Mouse (Mus musculus) cerebellum, adult 11 months (tissue): ENCODE results near the gene 1110051M20Rik.
"Not testable (repeated sequence)": the region's sequence is repeated elsewhere in the genome, so short reads cannot be mapped to it uniquely, and the experiment has no call there.

ENCODE experiments used
- DNase-seq: peaks from one replicate; pipeline ENCODE4 v3.0.0; 2022

The 1110051M20Rik gene

DNA sequence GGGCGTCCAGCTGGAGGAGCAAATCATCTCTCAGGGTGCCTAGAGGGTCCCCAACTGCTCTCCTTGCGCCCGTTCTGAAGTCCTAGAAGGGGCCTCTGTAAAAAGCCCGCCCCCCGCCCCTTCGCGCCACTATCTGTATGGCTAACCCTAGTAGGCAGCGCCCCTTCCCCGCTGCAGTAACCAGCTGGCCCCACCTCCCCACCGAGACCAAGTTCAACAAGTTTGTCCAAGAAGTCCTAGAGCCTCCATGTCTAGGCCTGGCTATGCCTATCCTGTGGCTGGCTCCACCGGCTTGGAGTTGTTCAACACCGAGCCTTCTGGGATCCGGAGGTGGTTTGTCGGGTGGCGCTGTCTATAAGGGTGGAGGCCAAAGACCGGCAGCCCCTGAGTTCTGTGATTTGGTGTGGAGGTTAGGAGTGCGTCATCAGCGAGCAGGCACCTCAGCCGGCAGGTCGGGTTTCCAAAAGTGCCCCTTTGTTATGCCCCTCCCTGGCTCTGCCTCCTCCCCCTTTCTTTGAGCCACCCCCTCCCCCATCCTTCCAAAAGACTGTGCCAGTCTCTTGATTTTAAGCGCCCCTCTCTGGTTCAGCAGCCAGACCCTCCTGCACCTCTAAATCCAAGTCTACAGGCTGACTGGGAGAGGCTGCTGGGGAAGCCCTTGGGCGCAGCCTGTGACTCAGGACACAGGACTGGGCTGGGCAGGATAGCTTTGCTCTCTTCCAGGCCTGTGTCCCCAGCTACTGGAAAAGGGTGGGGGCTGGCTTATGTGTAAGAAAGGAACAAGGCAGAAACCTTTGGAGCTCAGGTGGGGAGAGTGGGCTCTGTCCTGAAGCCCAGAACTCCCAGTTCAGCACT lies 187.2 kb downstream of the 1110051M20Rik start:
- no peak for DNase-seq

DNA sequence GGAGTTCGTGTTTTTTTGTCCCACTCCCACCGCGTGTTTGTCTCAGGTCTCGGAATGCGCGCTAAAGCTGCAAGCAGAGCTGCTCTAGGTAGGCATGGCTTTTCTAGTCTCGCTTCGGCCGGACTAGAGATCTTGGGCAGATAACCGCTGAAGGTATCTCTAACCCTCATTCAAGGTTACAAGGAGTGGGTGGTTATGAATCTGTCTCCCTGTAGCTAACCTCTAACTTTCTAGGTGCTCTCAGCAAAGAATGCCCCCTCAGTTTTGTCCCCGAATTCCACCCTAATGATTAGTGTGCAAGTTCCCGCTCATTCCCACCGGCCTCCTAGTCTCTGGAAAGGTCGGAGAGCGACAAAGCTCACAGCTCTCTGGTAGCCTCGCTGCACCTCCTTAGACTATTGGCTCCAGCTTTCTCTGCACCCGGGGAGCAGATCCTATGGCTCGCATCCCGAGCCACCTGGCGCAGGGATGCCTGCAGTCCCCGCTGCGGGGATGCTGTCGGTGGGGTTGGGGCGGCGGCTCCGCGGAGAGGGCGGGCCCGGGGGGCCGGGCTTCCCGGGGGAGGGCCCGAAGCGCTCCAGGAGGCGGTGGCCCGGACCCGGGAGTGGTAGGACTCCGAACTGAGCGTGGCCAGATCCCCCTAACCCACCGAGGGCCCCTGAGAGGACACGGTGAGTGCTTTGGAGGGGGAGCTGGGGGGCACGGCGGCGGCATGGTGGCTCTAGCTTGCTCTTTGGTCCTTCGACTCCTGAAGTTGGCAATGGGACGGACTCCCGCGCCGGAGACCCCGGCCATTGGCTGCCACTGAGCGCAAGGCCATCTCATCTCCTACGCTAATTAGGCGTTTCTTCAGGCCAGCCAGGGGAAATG lies 188.0 kb downstream of the 1110051M20Rik start:
- peak; percentile 74 for DNase-seq

DNA sequence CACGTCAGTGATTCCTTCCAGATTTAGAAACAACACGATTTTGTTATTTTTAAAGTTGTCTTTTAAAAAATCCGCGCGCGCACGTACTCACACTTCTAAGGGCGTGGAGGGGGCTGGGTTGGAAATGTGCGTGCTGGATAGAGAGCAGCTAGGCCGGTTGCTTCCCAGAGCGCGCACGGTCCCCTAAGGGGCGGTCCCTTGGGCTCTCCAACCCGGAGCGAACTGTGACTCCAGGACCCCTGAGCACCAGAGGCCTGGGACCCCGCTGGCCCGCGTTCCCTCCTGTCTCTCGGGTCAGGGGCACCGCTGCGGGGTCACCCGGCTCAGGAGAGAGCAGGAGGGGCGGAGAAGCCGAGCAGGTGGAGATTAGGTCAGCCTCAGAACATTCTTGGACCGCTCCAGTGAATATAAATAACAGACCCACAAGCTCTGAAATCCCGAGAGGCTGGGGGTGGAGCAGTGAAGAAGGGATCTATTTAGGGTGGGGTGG lies 188.8 kb downstream of the 1110051M20Rik start, which contains the start of gene Pacsin3:
Gene Pacsin3, plus strand, starts transcription at position 294 of the 490 bp plus-strand sequence.
- DNase-seq = peak; percentile 64

DNA sequence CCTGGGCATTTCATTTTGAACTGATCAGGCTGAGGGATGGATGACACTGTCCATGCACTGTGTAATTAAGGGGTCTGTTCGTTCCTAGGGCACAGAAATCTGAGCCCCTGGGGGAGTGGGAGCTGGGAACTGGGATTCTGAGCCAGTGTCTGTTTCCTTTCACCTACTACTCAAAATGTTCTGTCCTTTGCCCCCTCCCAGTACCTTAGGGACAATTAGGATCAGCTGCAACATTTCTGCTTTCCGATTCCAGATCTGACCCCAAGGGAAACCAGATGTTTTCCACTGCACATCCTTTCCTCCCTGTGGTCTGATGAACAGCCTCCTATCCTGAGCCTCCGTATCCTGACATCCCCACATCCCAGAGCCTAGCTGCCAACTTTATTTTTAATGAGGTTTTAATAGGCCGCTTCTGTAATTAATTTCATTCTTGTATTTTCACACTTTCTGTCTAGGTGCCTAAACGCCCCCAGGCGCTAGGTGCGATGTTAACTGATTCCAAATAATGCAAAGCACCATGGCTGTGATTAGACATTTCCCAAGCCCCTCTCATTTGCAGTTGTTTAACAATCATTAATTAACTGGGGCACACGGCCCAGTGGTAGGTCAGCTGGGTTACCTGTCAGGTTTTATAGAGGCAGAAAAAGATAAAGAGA lies 189.7 kb downstream of the 1110051M20Rik start:
- DNase-seq = no peak

DNA sequence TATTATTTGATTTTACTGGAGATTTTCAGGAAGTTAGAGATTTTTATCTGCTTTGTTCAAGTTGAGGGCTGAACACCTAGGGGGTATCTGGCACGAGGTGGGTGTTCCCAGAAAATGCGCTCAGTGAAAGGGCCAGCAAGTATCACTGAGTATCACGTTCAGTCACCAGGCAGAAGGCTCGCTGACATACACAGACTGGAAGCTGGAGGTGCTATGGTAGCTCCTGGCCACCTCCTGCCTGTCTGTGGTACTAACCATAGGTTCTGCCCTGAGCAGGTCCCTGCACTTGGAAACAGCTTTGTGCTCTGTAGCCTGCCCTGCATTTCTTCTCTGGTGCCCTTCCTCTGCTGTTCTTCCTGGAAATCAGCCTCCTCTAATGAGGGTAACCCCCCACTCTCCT lies 192.0 kb downstream of the 1110051M20Rik start:
- DNase-seq = no peak

DNA sequence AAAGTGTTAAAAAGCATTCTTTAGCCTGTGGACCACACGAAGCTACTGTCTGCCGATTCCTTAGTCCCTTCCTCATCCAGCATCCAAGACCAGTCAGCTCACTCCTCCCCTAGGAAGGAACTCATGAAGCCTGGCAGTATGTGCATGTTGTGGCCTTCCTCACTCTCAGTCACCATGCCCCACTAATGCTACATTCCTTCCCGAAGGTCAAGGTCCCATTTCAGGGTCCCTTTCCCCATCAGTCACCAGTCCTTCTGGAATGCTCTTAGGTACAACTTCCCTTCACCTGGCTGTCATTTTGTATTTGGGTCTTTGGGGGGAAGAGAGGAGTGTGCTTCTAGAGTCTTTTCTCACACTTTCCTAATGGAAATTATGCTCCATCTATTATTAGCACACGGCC lies 192.5 kb downstream of the 1110051M20Rik start:
- DNase-seq = no peak

DNA sequence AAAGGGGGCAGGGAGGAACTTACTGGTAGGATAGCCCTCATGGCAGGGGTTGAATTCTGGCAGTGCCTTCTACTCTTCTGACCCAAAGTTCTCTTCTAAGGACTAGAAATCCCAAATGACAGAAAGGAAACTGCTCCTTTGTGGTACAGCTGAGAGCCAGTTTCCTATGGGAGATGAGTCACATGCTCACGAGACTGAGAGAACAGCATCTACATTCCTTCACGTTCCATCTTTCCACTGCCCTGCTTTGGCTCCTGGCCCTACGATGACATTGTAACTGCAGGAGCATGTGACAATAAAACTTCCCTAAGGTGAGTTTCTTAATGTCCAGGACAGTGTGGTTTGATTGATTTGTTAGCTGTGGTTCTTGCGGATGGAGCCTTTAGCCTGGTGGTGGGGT lies 196.1 kb downstream of the 1110051M20Rik start:
- no peak for DNase-seq

DNA sequence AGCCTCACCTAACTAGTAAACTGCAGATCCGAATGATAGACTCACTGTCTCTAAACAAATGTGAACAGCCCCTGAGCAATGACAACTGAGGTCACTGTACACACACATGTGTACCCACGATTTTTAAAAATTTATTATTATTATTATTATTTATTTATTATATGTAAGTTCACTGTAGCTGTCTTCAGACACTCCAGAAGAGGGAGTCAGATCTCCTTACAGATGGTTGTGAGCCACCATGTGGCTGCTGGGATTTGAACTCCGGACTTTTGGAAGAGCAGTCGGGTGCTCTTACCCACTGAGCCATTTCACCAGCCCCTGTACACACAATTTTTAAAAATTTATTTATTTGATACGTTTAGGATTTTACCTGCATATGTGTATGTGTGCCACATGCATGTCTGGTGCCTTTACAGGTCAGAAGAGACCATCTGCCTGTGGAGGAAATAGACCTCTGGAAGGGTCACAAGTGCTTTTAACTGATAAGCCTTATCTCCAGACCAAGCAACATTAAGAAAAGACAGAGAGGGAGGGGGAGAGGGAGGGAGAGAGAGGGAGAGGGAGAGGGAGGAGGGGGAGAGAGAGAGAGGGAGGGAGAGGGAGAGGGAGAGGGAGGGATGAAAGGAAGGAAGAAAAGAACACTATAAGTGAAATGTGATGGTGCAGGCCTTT lies 199.8 kb downstream of the 1110051M20Rik start:
- DNase-seq = no peak

DNA sequence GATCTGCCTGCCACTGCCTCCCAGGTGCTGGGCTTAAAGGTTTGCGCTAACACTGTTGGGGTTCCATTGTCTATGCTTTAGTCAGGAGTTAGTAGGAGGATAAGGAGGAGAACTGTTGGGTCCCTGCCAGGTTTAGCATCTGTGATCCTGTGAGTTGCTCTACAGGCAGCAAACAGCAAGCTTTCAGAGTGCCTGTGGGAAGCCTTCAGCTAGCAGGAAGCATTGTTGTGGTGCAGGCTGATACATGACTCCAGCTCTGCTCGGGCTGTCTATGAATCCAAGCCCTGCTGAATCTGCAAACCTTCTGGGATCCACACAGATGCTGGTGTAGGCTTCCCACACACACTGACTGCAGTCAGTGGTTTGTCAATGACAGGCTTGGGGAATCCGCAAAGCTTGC lies 201.1 kb downstream of the 1110051M20Rik start:
- DNase-seq = peak; percentile 30

DNA sequence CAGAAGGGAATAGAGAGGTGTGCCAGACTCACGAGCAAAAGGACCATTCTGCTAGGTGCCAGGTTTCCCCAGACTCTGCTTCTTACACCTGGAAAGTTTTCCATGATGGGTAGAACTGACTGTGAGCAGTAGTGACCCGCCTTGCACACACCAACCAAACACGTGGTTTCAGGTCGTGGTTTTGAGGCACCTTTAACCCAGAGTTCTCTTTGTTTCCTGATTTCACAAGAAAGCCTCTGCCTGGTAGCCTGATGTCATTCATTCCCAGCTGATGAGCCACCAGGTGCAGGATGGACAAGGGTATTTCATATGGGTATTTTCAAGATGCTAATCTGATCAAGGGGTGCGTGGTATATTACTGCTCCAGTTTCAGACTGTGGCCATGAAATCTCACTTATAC lies 202.0 kb downstream of the 1110051M20Rik start:
- no peak for DNase-seq

DNA sequence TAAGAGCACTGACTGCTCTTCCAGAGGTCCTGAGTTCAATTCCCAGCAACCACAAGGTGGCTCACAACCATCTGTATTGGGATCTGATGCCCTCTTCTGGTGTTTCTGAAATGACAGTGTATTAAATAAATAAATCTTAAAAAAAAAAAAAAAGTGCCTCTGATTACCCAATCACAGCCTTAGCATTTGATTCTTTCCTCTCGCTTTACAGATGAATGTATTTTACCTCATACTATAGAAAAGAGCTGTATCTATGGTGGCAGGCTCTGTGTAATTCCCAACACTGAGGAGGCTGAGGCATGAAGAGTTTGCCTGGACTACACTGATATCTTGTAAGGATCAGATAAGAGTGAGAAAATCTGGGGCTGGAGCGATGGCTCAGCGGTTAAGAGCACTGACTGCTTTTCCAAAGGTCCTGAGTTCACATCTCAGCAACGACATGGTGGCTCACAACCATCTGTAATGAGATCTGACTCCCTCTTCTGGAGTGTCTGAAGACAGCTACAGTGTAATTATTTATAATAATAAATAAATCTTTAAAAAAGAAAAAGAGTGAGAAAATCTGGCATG lies 206.9 kb downstream of the 1110051M20Rik start:
- not testable (repeated sequence) for DNase-seq

DNA sequence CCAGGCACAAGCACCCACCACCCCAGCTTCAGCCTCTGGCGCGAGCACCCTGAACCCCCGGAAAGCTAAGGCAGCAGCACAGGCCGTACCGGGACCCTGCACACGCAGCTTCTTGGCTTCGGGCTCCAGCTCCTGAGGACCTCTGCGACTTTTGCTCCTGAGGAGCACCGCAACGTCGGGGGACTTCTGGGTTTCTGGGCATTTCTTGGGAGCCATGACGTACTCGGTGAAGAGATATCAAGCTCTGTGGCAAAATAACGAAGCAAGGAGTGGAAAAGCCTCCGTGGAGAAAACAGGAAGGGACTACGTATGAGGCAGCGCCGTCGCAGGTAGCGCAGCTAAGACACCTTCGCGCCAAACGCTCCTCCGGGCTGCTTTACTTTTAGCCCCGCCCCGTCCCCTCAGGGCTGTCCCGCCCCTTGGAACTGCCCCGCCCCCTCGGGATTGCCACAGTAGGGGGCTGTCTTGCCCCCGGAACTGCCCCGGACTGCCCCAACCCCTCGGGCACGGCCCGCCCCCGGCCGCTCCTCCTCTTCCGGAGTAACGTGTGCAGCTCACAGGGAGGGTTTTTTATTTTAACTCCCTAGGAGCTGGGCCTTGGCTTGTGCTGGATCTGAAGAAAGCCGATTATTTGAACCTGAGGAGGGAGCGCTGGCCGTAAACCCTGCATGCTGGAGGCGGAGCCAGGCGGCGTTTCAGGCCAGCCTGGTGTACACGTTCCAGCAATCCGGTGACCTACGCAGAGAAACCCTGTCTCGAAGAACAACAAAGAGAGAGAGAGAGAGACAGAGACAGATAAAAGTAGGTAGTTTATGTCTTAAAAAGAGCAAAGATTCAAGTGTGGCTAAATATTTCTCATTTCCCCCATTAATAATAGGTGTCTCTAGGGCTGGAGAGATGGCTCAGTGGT lies 207.6 kb downstream of the 1110051M20Rik start, which contains the start of gene Ddb2:
Gene Ddb2, minus strand, starts transcription at position 382 of the 910 bp plus-strand sequence.
- peak; percentile 88 for DNase-seq

DNA sequence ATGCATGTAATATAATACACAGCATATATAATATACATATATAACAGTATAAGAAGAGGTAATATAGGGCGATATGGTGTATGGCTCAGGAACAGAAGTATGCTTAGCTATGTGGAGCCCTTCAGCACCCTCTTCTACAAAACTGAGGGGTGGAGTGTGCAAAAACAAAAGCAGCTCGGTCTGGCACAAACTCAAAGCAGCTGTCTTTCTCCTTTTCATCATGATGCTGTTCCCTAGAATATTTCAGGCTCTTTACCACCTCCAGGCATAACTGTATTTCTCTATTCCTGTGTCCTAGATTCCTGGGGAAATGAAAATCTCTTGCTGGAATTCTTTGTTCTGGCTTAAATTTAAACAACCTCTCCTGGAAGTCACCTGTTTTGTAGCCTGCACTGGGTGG lies 214.8 kb downstream of the 1110051M20Rik start:
- DNase-seq = no peak
